Mouse (Mus musculus) ES-Bruce4 (cell line): ENCODE measurements around the gene Ube2l3. TPM values are rescaled to one million over a fixed set of nuclear protein-coding genes. Genes with fewer than 3 reads are reported as not detected.

Experiments
- H3K27ac ChIP-seq: 2 replicates; pipeline ENCODE4 v1.5.1; 2012; ENCODE audit warnings: low read length, inconsistent platforms; ENCODE audit not compliant: insufficient read depth
- H3K27me3 ChIP-seq: 2 replicates; pipeline ENCODE4 v1.6.1; 2012; ENCODE audit warnings: mild to moderate bottlenecking, low read length, inconsistent platforms; ENCODE audit not compliant: control insufficient read depth, poor library complexity, insufficient read depth, severe bottlenecking
- H3K36me3 ChIP-seq: 2 replicates; pipeline ENCODE4 v1.6.1; 2012; ENCODE audit warnings: inconsistent platforms, mild to moderate bottlenecking, low read length, moderate library complexity; ENCODE audit not compliant: control insufficient read depth, poor library complexity, insufficient read depth, severe bottlenecking
- H3K4me1 ChIP-seq: one replicate; pipeline ENCODE4 v1.8.1; 2011; ENCODE audit warnings: low read length; ENCODE audit not compliant: control insufficient read depth, insufficient read depth
- H3K4me3 ChIP-seq: 2 replicates; pipeline ENCODE4 v1.5.1; 2011; ENCODE audit warnings: low read depth, mild to moderate bottlenecking, low read length
- H3K9ac ChIP-seq: 2 replicates; pipeline ENCODE4 v1.6.1; 2012; ENCODE audit warnings: low read depth, mild to moderate bottlenecking, inconsistent platforms; ENCODE audit not compliant: poor library complexity, severe bottlenecking
- H3K9me3 ChIP-seq: replicated peaks from 2 replicates; pipeline ENCODE4 v1.6.1; 2012; ENCODE audit warnings: mild to moderate bottlenecking, low read length, inconsistent platforms; ENCODE audit not compliant: control insufficient read depth, poor library complexity, insufficient read depth, severe bottlenecking
- CTCF ChIP-seq: IDR thresholded peaks from one replicate; pipeline ENCODE4 v1.8.1; 2011; ENCODE audit warnings: low read depth, low read length
- EP300 ChIP-seq: IDR thresholded peaks from 2 replicates; pipeline ENCODE4 v1.6.1; 2011; ENCODE audit warnings: low read depth, low read length; ENCODE audit not compliant: insufficient read depth
- POLR2A ChIP-seq: IDR thresholded peaks from one replicate; pipeline ENCODE4 v1.8.1; 2011; ENCODE audit warnings: low read length; ENCODE audit not compliant: insufficient read depth
- polyA plus RNA-seq: library from polyadenylated mRNA; stranded (reverse); fragments of >200 nt; gene quantifications from 2 replicates; pipeline ENCODE4 v1.2.4, GENCODE M21; 2011; ENCODE audit warnings: low read depth; ENCODE audit not compliant: missing spikeins, insufficient read depth, insufficient read length

Gene Ube2l3
- polyA plus RNA-seq, 1 experiment = 207 TPM

GRCm38 (mm10) chr16:17117309-17117799 is 85.1 kb downstream of the Ube2l3 start:
- peaks cover 2% of the 10 kb centered on the region for H3K4me1 ChIP-seq
- H3K27ac ChIP-seq = no peak overlapping the region
- TF ChIP-seq CTCF (no peak), EP300 (no peak), POLR2A (no peak)
- no peak overlapping the region for H3K9ac ChIP-seq
- no peaks in the 10 kb centered on the region for H3K9me3 ChIP-seq
- peaks cover 51% of the 10 kb centered on the region for H3K36me3 ChIP-seq
- no peak overlapping the region for H3K4me3 ChIP-seq
- no peaks in the 10 kb centered on the region for H3K27me3 ChIP-seq

- H3K9ac ChIP-seq = peak within 1 kb of the TSS; percentile 38
- H3K36me3 ChIP-seq = peaks cover 26% of the 10 kb centered on the region
- peak within 1 kb of the TSS; percentile 92 for H3K4me3 ChIP-seq
- TF ChIP-seq CTCF = no peak
- no peak for TF ChIP-seq EP300
- peak; percentile 75 for TF ChIP-seq POLR2A
- H3K9me3 ChIP-seq = no peaks in the 10 kb centered on the region
- H3K27ac ChIP-seq = no peak within 1 kb of the TSS
- H3K4me1 ChIP-seq = no peaks in the 10 kb centered on the region
- H3K27me3 ChIP-seq = no peaks in the 10 kb centered on the region
Measured at GRCm38 (mm10) chr16:17110771-17111743, 91.4 kb downstream of the Ube2l3 start, which contains the start of gene Ppil2. Gene Ppil2, minus strand, starts transcription at chr16:17111257.

GRCm38 (mm10) chr16:17104600-17104999 is 97.8 kb downstream of the Ube2l3 start:
- no peaks in the 10 kb centered on the region for H3K27me3 ChIP-seq
- H3K36me3 ChIP-seq = peaks cover 19% of the 10 kb centered on the region
- H3K27ac ChIP-seq = no peak overlapping the region
- no peaks in the 10 kb centered on the region for H3K9me3 ChIP-seq
- no peak overlapping the region for H3K4me3 ChIP-seq
- no peak overlapping the region for H3K9ac ChIP-seq
- H3K4me1 ChIP-seq = no peaks in the 10 kb centered on the region
- no peak for TF ChIP-seq CTCF
- no peak for TF ChIP-seq EP300
- no peak for TF ChIP-seq POLR2A

GRCm38 (mm10) chr16:17102630-17103220 is 99.7 kb downstream of the Ube2l3 start:
- Histone ChIP-seq H3K27me3 (no peaks in the 10 kb centered on the region), H3K4me1 (no peaks in the 10 kb centered on the region), H3K36me3 (peaks cover 20% of the 10 kb centered on the region), H3K9me3 (no peaks in the 10 kb centered on the region), H3K9ac (no peak overlapping the region), H3K4me3 (no peak overlapping the region), H3K27ac (no peak overlapping the region)
- TF ChIP-seq CTCF = no peak
- TF ChIP-seq EP300 = no peak
- TF ChIP-seq POLR2A = no peak

Other genes with a start within 250 kb of the Ube2l3 start
- gene Mapk1, start 219.3 kb downstream of the Ube2l3 start, polyA plus RNA-seq = 327 and 351 TPM in 2 replicates
- gene Ypel1, start 133.0 kb downstream of the Ube2l3 start, polyA plus RNA-seq = 6.9 and 11.0 TPM in 2 replicates
- 128 and 139 TPM in 2 replicates for gene Ppil2, start 91.4 kb downstream of the Ube2l3 start, polyA plus RNA-seq
- 44.0 and 55.6 TPM in 2 replicates for gene 2610318N02Rik, start 77.5 kb downstream of the Ube2l3 start, polyA plus RNA-seq
- 21.0 and 26.1 TPM in 2 replicates for gene Sdf2l1, start 70.3 kb downstream of the Ube2l3 start, polyA plus RNA-seq
- gene Ydjc, start 58.0 kb downstream of the Ube2l3 start, polyA plus RNA-seq = 15.3 and 15.5 TPM in 2 replicates
- gene Ccdc116, start 55.4 kb downstream of the Ube2l3 start, polyA plus RNA-seq = 1.5 and 1.7 TPM in 2 replicates
- 0.63 and 0.90 TPM in 2 replicates for gene Rimbp3, start 6.0 kb upstream of the Ube2l3 start, polyA plus RNA-seq
- 40.9 and 43.5 TPM in 2 replicates for gene Hic2, start 30.9 kb upstream of the Ube2l3 start, polyA plus RNA-seq
- gene Tmem191c, start 73.4 kb upstream of the Ube2l3 start, polyA plus RNA-seq = 9.6 and 10.5 TPM in 2 replicates
- not detected in 2 replicates for gene Serpind1, start 128.7 kb upstream of the Ube2l3 start, polyA plus RNA-seq
- gene Snap29, start 203.3 kb upstream of the Ube2l3 start, polyA plus RNA-seq = 17.0 and 18.9 TPM in 2 replicates
- 45.2 and 50.1 TPM in 2 replicates for gene Pi4ka, start 203.7 kb upstream of the Ube2l3 start, polyA plus RNA-seq
- 45.7 and 48.9 TPM in 2 replicates for gene Crkl, start 249.3 kb upstream of the Ube2l3 start, polyA plus RNA-seq